Comparison of ENCODE assay signal across 25 mouse cellular contexts in the genomic region with DNA sequence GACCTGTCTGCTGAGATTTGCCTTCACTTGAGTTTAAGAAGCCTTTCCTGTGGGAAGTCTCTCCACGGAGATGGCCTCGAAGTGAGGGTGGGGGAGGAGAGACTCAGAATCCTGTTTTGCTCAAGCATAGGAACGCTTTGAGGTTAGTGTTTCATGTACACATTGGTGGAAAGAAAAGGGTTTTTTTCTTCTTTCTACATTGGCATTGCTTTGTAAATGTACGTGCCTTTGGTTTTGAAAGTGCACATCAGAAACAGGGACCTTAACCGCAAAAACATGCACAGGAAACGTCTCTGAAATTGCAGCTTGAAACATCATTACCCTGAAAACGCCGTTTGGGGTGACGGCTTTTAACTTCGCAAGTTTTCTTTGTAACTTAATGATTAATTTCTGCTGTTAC. TPM values are rescaled to one million over a fixed set of nuclear protein-coding genes. Genes with fewer than 3 reads are reported as not detected.
A peak's percentile ranks its signal among the peaks of the same experiment; 100 is the strongest.
DNase-seq lines count a peak whose midpoint lies in the region; ATAC-seq lines count a peak whose summit lies in the region.
"Had no signal": no experiment of that assay in that cellular context is flagged by ENCODE, and none has a peak within 500 bp of the region (broad histone marks: within the 10 kb centered on the region; RNA-seq: fewer than 3 reads in every experiment).

No protein-coding gene starts in this region.

- no peaks in the 10 kb centered on the region for H3K4me1 ChIP-seq in forebrain, embryonic 12.5 days
- H3K4me1 ChIP-seq: forebrain, embryonic 15.5 days; hindbrain, embryonic 13.5 days had no signal

- H3K27ac ChIP-seq in forebrain, embryonic 12.5 days: no peak overlapping the region
- H3K27ac ChIP-seq: forebrain, embryonic 15.5 days; hindbrain, embryonic 13.5 days; limb, embryonic 12.5 days; liver, embryonic 14.5 days; neural tube, embryonic 12.5 days had no signal

- no peaks in the 10 kb centered on the region for H3K27me3 ChIP-seq in forebrain, embryonic 12.5 days
- H3K27me3 ChIP-seq: CH12.LX; hindbrain, embryonic 13.5 days; neural tube, embryonic 12.5 days had no signal

- H3K4me3 ChIP-seq in forebrain, embryonic 12.5 days (replicated peaks): no peak overlapping the region
- H3K4me3 ChIP-seq: forebrain, embryonic 15.5 days; hindbrain, embryonic 13.5 days; limb, embryonic 12.5 days; neural tube, embryonic 12.5 days had no signal

- 0 out of 2 replicates have a peak, but pooled peaks cover 2% of the 10 kb centered on the region for H3K9me3 ChIP-seq in forebrain, embryonic 12.5 days
- H3K9me3 ChIP-seq: forebrain, embryonic 15.5 days; hindbrain, embryonic 13.5 days; neural tube, embryonic 12.5 days had no signal

- H3K9ac ChIP-seq in forebrain, embryonic 12.5 days: no peak overlapping the region
- H3K9ac ChIP-seq: forebrain, embryonic 15.5 days; hindbrain, embryonic 13.5 days; limb, embryonic 12.5 days; liver, embryonic 14.5 days; neural tube, embryonic 12.5 days had no signal

- H3K4me2 ChIP-seq in forebrain, embryonic 12.5 days: no peak overlapping the region
- H3K4me2 ChIP-seq: forebrain, embryonic 15.5 days; hindbrain, embryonic 13.5 days; limb, embryonic 12.5 days; neural tube, embryonic 12.5 days had no signal

- DNase-seq in spleen, postnatal 36 days (ENCODE audit: low spot score in 2 of 2): peak; percentile 11 to 22
- no peak for DNase-seq in spleen, adult 18-20 months
- peak; percentile 91 for DNase-seq in naive thymus-derived CD4-positive, alpha-beta T cell, adult 2 months (ENCODE audit: low read depth)
- DNase-seq in thymus, postnatal 4 days: peak; percentile 49
- DNase-seq in frontal cortex, postnatal 10 days (ENCODE audit: low spot score in 2 of 2): no peak
- DNase-seq in frontal cortex, postnatal 36 days (ENCODE audit: low spot score in 2 of 2): no peak
- DNase-seq: adrenal gland, postnatal 25 days; cerebellum, adult 8-10 months; embryo, embryonic 11 days; gastrocnemius, postnatal 10 days; layer of hippocampus, postnatal 36 days; right cerebral cortex, postnatal 25 days had no signal

- ATAC-seq in granulocyte monocyte progenitor cell, adult 5-6 weeks (replicated peaks; ENCODE audit: poor library complexity, severe bottlenecking): peak; percentile 28; the same call in 1 of the 2 replicates
- no peak for ATAC-seq in forebrain, embryonic 12.5 days (ENCODE audit: low FRiP score)
- ATAC-seq: forebrain, embryonic 15.5 days; intestine, embryonic 16.5 days had no signal

- 87% methylated on average over 10 of the region's 10 CpGs for WGBS in forebrain, embryonic 12.5 days

- no peaks in the 10 kb centered on the region for H3K36me3 ChIP-seq in forebrain, embryonic 12.5 days (replicated peaks)
- H3K36me3 ChIP-seq: forebrain, embryonic 15.5 days; hindbrain, embryonic 13.5 days; limb, embryonic 12.5 days; neural tube, embryonic 12.5 days had no signal

RNA-seq across cellular contexts. Expression of gene Gm11077, which starts 21.0 kb away (rescaled TPM):
- total RNA-seq in granulocyte monocyte progenitor cell, adult 5-6 weeks (2014; fragmentation: Nextera tagmentation): not detected in 2 replicates
- total RNA-seq in granulocyte monocyte progenitor cell, adult 5-6 weeks (2017): not detected in 2 replicates
- polyA plus RNA-seq in forebrain, embryonic 12.5 days (2016; fragmentation: Nextera tagmentation; extraction: Ambion mirVana): not detected in 2 replicates
- total RNA-seq: adrenal gland, postnatal 25 days; CH12.LX; gastrocnemius, postnatal 10 days; layer of hippocampus, adult 18-20 months; layer of hippocampus, postnatal 36 days had no signal
- polyA plus RNA-seq: forebrain, embryonic 15.5 days; heart, postnatal 0 days; hindbrain, embryonic 13.5 days; intestine, embryonic 16.5 days; kidney, embryonic 16.5 days; limb, embryonic 12.5 days; liver, embryonic 14.5 days; lung, embryonic 16.5 days; neural tube, embryonic 12.5 days had no signal

Comparison
In these comparisons a context has a peak if more than half of its experiments do, and no peak if none do; other contexts are left out.
1. DNase-seq: peak in spleen, postnatal 36 days (2 of 2), naive thymus-derived CD4-positive, alpha-beta T cell, adult 2 months (single experiment) and thymus, postnatal 4 days (single experiment); none in spleen, adult 18-20 months (0 of 2), frontal cortex, postnatal 10 days (0 of 2) and frontal cortex, postnatal 36 days (0 of 2).